Mouse (Mus musculus) forebrain, postnatal 0 days (tissue): ENCODE results near the gene Carns1. TPM values are rescaled to one million over a fixed set of nuclear protein-coding genes. Genes with fewer than 3 reads are reported as not detected.

Source experiments
- ATAC-seq: fragments of 200-750 bp; cut with Nextera tagmentation; 2 replicates; pipeline ENCODE4 v1.8.0; 2017; ENCODE audit warnings: mild to moderate bottlenecking, moderate library complexity
- DNase-seq: peaks from one replicate; pipeline ENCODE4 v3.0.0-alpha.2; 2015
- H3K27ac ChIP-seq: fragments of 300-500 bp; sonication (generic); 2 replicates; pipeline ENCODE4 v1.5.1; 2014; ENCODE audit warnings: low read depth, mild to moderate bottlenecking, antibody characterized with exemption, low read length, moderate library complexity, mixed read lengths
- H3K27me3 ChIP-seq: fragments of 300-500 bp; sonication (generic); 2 replicates; pipeline ENCODE4 v1.6.1; 2014; ENCODE audit warnings: mild to moderate bottlenecking, low read length, mixed read lengths; ENCODE audit not compliant: insufficient read depth
- H3K36me3 ChIP-seq: fragments of 300-500 bp; sonication (generic); 2 replicates; pipeline ENCODE4 v1.6.1; 2014; ENCODE audit warnings: mild to moderate bottlenecking, moderate library complexity; ENCODE audit not compliant: insufficient read depth
- H3K4me1 ChIP-seq: fragments of 300-500 bp; sonication (generic); 2 replicates; pipeline ENCODE4 v1.6.1; 2014; ENCODE audit warnings: antibody characterized with exemption; ENCODE audit not compliant: insufficient read depth
- H3K4me2 ChIP-seq: fragments of 300-500 bp; sonication (generic); 2 replicates; pipeline ENCODE4 v1.6.1; 2014; ENCODE audit warnings: low read depth, mild to moderate bottlenecking, moderate library complexity
- H3K4me3 ChIP-seq: fragments of 300-500 bp; sonication (generic); 2 replicates; pipeline ENCODE4 v1.5.1; 2014; ENCODE audit warnings: low read depth, low read length, mixed read lengths
- H3K9ac ChIP-seq: fragments of 300-500 bp; sonication (generic); 2 replicates; pipeline ENCODE4 v1.6.1; 2014; ENCODE audit warnings: mild to moderate bottlenecking
- H3K9me3 ChIP-seq: fragments of 300-500 bp; sonication (generic); 2 replicates; pipeline ENCODE4 v1.6.1; 2016; ENCODE audit warnings: low read length
- CTCF ChIP-seq: sonication (generic); IDR thresholded peaks from 2 replicates; pipeline ENCODE4 v1.5.1; 2016; ENCODE audit warnings: antibody characterized with exemption, control low read depth, low read depth
- WGBS: fragments of 180-500 bp; shearing (Covaris S2); extraction: QIAGEN DNeasy Blood & Tissue Kit; methylation state at CpG from one replicate; pipeline ENCODE4 v1.1.7; 2014; 5-methylcytosine and 5-hydroxymethylcytosine counted together
- microRNA-seq, 2 experiments: library from miRNA; unstranded; fragments of <30 nt; microRNA quantifications; one replicate each; pipeline ENCODE4; 2016
- polyA plus RNA-seq: library from polyadenylated mRNA; unstranded; fragments of >200 nt; fragmentation: Nextera tagmentation; extraction: Ambion mirVana; gene quantifications from 2 replicates; pipeline ENCODE4 v1.2.1, GENCODE M21; 2015
- total RNA-seq: library from RNA; depleted of rRNA; stranded (reverse); fragments of >200 nt; gene quantifications from 2 replicates; pipeline ENCODE4 v1.2.3, GENCODE M21; 2014; rRNA removed

The Carns1 gene
- total and polyA plus RNA-seq, 2 experiments from 2014 or later, result 4.4 to 4.7 TPM

DNA sequence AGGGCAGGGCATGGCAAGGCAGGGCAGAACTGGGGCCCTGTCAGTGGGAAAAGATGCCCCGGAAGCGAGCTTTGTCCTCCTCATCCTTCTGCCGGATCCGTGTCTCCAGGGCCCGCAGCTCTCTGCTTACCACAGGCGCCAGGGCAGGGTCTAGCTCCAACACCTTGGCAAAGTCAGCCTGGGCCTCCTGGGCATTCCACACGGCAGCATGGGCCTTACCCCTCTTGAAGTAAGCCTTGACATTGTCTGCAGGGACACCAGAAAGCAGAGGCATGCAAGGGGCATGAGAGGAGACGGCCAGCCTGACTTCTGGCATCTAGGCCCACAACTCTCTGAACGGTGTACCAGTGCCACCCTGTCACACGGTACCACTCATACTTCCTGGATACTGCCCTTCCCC lies 60.7 kb downstream of the Carns1 start:
- Histone ChIP-seq H3K27ac (no peak overlapping the region), H3K36me3 (peaks cover 71% of the 10 kb centered on the region), H3K4me3 (no peak overlapping the region), H3K9me3 (no peaks in the 10 kb centered on the region), H3K4me2 (no peak overlapping the region), H3K4me1 (no peaks in the 10 kb centered on the region), H3K9ac (no peak overlapping the region), H3K27me3 (no peaks in the 10 kb centered on the region)
- 88% methylated on average over 10 of the region's 10 CpGs for WGBS
- DNase-seq (no peak), ATAC-seq (no peak)
- TF ChIP-seq CTCF, result no peak

Small RNAs within 50 kb of the gene (microRNA-seq; reads per million reads assigned to microRNA genes)
- gene Gm26115, result 0 reads per million in 2 experiments

Other genes starting within 250 kb of the Carns1 start
Only the 30 nearest of the 32 such genes appear.
- not detected in 2 replicates for gene Aldh3b3, start 216.8 kb downstream of the Carns1 start, total RNA-seq
- not detected in 2 replicates for gene Aldh3b3, start 216.8 kb downstream of the Carns1 start, polyA plus RNA-seq
- gene Aldh3b2, start 203.2 kb downstream of the Carns1 start, total RNA-seq, result 1.5 and 2.7 TPM in 2 replicates
- 1.8 and 1.9 TPM in 2 replicates for gene Aldh3b2, start 203.2 kb downstream of the Carns1 start, polyA plus RNA-seq
- gene Acy3, start 188.9 kb downstream of the Carns1 start, total RNA-seq, result 2.2 and 2.5 TPM in 2 replicates
- 2.2 and 2.8 TPM in 2 replicates for gene Acy3, start 188.9 kb downstream of the Carns1 start, polyA plus RNA-seq
- gene Tbx10, start 182.7 kb downstream of the Carns1 start, total RNA-seq, result not detected in 2 replicates
- gene Tbx10, start 182.7 kb downstream of the Carns1 start, polyA plus RNA-seq, result not detected in 2 replicates
- 26.7 and 30.8 TPM in 2 replicates for gene Nudt8, start 174.9 kb downstream of the Carns1 start, total RNA-seq
- gene Nudt8, start 174.9 kb downstream of the Carns1 start, polyA plus RNA-seq, result 36.3 and 40.4 TPM in 2 replicates
- 7.8 and 8.5 TPM in 2 replicates for gene Gm49405, start 174.9 kb downstream of the Carns1 start, total RNA-seq
- 2.1 and 2.6 TPM in 2 replicates for gene Gm49405, start 174.9 kb downstream of the Carns1 start, polyA plus RNA-seq
- gene Doc2g, start 172.2 kb downstream of the Carns1 start, total RNA-seq, result 16.0 and 17.8 TPM in 2 replicates
- gene Doc2g, start 172.2 kb downstream of the Carns1 start, polyA plus RNA-seq, result 5.7 and 6.3 TPM in 2 replicates
- 250 and 281 TPM in 2 replicates for gene Ndufv1, start 162.7 kb downstream of the Carns1 start, total RNA-seq
- 268 TPM in 2 replicates for gene Ndufv1, start 162.7 kb downstream of the Carns1 start, polyA plus RNA-seq
- gene Gstp1, start 137.5 kb downstream of the Carns1 start, total RNA-seq, result 245 and 296 TPM in 2 replicates
- 619 and 642 TPM in 2 replicates for gene Gstp1, start 137.5 kb downstream of the Carns1 start, polyA plus RNA-seq
- 2.7 TPM in 1 of 2 replicates, not detected in the other for gene Gstp2, start 129.5 kb downstream of the Carns1 start, total RNA-seq
- gene Gstp2, start 129.5 kb downstream of the Carns1 start, polyA plus RNA-seq, result 0.54 and 2.5 TPM in 2 replicates
- not detected in 2 replicates for gene Gstp3, start 115.9 kb downstream of the Carns1 start, total RNA-seq
- gene Gstp3, start 115.9 kb downstream of the Carns1 start, polyA plus RNA-seq, result not detected in 2 replicates
- gene Cabp2, start 93.9 kb downstream of the Carns1 start, total RNA-seq, result not detected in 2 replicates
- gene Cabp2, start 93.9 kb downstream of the Carns1 start, polyA plus RNA-seq, result not detected in 2 replicates
- 34.4 and 35.4 TPM in 2 replicates for gene Cdk2ap2, start 78.3 kb downstream of the Carns1 start, total RNA-seq
- gene Cdk2ap2, start 78.3 kb downstream of the Carns1 start, polyA plus RNA-seq, result 59.9 and 65.4 TPM in 2 replicates
- gene Pitpnm1, start 75.5 kb downstream of the Carns1 start, total RNA-seq, result 108 and 127 TPM in 2 replicates
- 68.8 and 82.9 TPM in 2 replicates for gene Pitpnm1, start 75.5 kb downstream of the Carns1 start, polyA plus RNA-seq
- gene Aip, start 49.6 kb downstream of the Carns1 start, total RNA-seq, result 25.8 and 33.9 TPM in 2 replicates
- gene Aip, start 49.6 kb downstream of the Carns1 start, polyA plus RNA-seq, result 85.7 and 86.2 TPM in 2 replicates
- 0.19 and 0.23 TPM in 2 replicates for gene Gpr152, start 35.7 kb downstream of the Carns1 start, total RNA-seq
- not detected in 2 replicates for gene Gpr152, start 35.7 kb downstream of the Carns1 start, polyA plus RNA-seq
- gene Cabp4, start 31.4 kb downstream of the Carns1 start, total RNA-seq, result not detected in 2 replicates
- gene Cabp4, start 31.4 kb downstream of the Carns1 start, polyA plus RNA-seq, result 0.06 and 0.08 TPM in 2 replicates
- 128 and 182 TPM in 2 replicates for gene Coro1b, start 26.9 kb downstream of the Carns1 start, total RNA-seq
- gene Coro1b, start 26.9 kb downstream of the Carns1 start, polyA plus RNA-seq, result 106 and 112 TPM in 2 replicates
- 0.77 and 1.2 TPM in 2 replicates for gene Ptprcap, start 21.9 kb downstream of the Carns1 start, total RNA-seq
- gene Ptprcap, start 21.9 kb downstream of the Carns1 start, polyA plus RNA-seq, result 0.48 and 0.59 TPM in 2 replicates
- gene Rps6kb2, start 12.1 kb downstream of the Carns1 start, total RNA-seq, result 23.5 and 33.5 TPM in 2 replicates
- 51.9 and 55.5 TPM in 2 replicates for gene Rps6kb2, start 12.1 kb downstream of the Carns1 start, polyA plus RNA-seq
- 1.5 and 2.9 TPM in 2 replicates for gene Tbc1d10c, start 15.8 kb upstream of the Carns1 start, total RNA-seq
- 1.3 and 1.5 TPM in 2 replicates for gene Tbc1d10c, start 15.8 kb upstream of the Carns1 start, polyA plus RNA-seq
- gene Ppp1ca, start 16.6 kb upstream of the Carns1 start, total RNA-seq, result 480 and 509 TPM in 2 replicates
- 551 and 589 TPM in 2 replicates for gene Ppp1ca, start 16.6 kb upstream of the Carns1 start, polyA plus RNA-seq
- gene Rad9a, start 26.2 kb upstream of the Carns1 start, total RNA-seq, result 11.8 and 16.4 TPM in 2 replicates
- 15.9 and 16.5 TPM in 2 replicates for gene Rad9a, start 26.2 kb upstream of the Carns1 start, polyA plus RNA-seq
- gene Clcf1, start 38.8 kb upstream of the Carns1 start, total RNA-seq, result 0.38 and 1.2 TPM in 2 replicates
- 0.29 and 0.41 TPM in 2 replicates for gene Clcf1, start 38.8 kb upstream of the Carns1 start, polyA plus RNA-seq
- gene AC109138.7, start 38.9 kb upstream of the Carns1 start, total RNA-seq, result not detected in 2 replicates
- gene AC109138.7, start 38.9 kb upstream of the Carns1 start, polyA plus RNA-seq, result not detected in 2 replicates
- gene Pold4, start 56.4 kb upstream of the Carns1 start, total RNA-seq, result 18.8 and 21.2 TPM in 2 replicates
- gene Pold4, start 56.4 kb upstream of the Carns1 start, polyA plus RNA-seq, result 21.8 and 23.4 TPM in 2 replicates
- 35.9 and 41.5 TPM in 2 replicates for gene Ssh3, start 93.7 kb upstream of the Carns1 start, total RNA-seq
- 6.4 and 9.1 TPM in 2 replicates for gene Ssh3, start 93.7 kb upstream of the Carns1 start, polyA plus RNA-seq
- gene Ankrd13d, start 107.7 kb upstream of the Carns1 start, total RNA-seq, result 76.6 and 87.3 TPM in 2 replicates
- gene Ankrd13d, start 107.7 kb upstream of the Carns1 start, polyA plus RNA-seq, result 48.7 and 55.2 TPM in 2 replicates
- gene Grk2, start 130.7 kb upstream of the Carns1 start, total RNA-seq, result 129 and 136 TPM in 2 replicates
- gene Grk2, start 130.7 kb upstream of the Carns1 start, polyA plus RNA-seq, result 23.6 and 24.6 TPM in 2 replicates
- gene Kdm2a, start 222.8 kb upstream of the Carns1 start, total RNA-seq, result 55.0 and 71.7 TPM in 2 replicates
- 13.1 and 19.5 TPM in 2 replicates for gene Kdm2a, start 222.8 kb upstream of the Carns1 start, polyA plus RNA-seq